In the genomic region with DNA sequence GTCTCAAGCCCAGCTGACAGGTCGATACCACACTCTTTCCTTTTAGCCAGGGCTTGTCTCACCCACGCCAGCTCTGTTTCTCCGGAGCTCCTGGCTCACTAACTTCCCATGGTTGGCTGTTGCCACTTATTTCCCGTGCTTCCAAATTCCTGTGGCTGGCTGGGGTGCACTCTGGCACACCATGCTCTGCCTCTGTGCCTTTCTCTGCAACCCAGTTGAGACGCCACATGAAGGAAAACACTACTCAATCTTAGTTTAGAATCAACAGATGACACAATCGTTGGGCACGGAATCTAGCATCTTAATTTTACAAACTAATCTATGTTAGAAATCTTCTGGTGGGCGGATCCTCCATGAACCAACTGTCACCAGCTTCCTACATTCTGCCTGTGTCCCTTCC, we compare ENCODE assay signal across 20 mouse cellular contexts.
DNase-seq lines count a peak whose midpoint lies in the region; ATAC-seq lines count a peak whose summit lies in the region.
"Had no signal": no experiment of that assay in that cellular context is flagged by ENCODE, and none has a peak within 500 bp of the region (broad histone marks: within the 10 kb centered on the region; RNA-seq: fewer than 3 reads in every experiment).

No protein-coding gene starts in this region.

- no peak for DNase-seq in frontal cortex, postnatal 10 days (ENCODE audit: low spot score in 2 of 2)
- DNase-seq in left cerebral cortex, adult 11 months (ENCODE audit: low spot score): peak; percentile 18
- DNase-seq in left cerebral cortex, postnatal 10 days (ENCODE audit: extremely low spot score in 1 of 2, low spot score in 2 of 2): no peak
- peak; percentile 9 to 12 for DNase-seq in layer of hippocampus, postnatal 36 days
- DNase-seq in telencephalon, adult 2 months (ENCODE audit: low read depth, low spot score): peak; percentile 22
- no peak for DNase-seq in lung, postnatal 4 days
- DNase-seq: adrenal gland, postnatal 25 days; cerebellum, adult 9-11 months; heart, postnatal 4 days; kidney, adult 18-20 months; kidney, postnatal 4 days; liver; lung, postnatal 36 days; midbrain, embryonic 14.5 days; retina, postnatal 1 day; spleen, adult 18-20 months; thymus, postnatal 36 days had no signal

- intact Hi-C loops in left cerebral cortex, postnatal 10 days (cut with DNase I): no loop called here

- peak; percentile 83 for ATAC-seq in frontal cortex, adult (ENCODE audit: low TSS enrichment)
- ATAC-seq: forebrain, embryonic 15.5 days; inflammation-experienced regulatory T-cells, adult 6 months had no signal

Comparison
In these comparisons a context has a peak if more than half of its experiments do, and no peak if none do; other contexts are left out.
1. DNase-seq: peak in left cerebral cortex, adult 11 months (single experiment), layer of hippocampus, postnatal 36 days (2 of 2) and telencephalon, adult 2 months (single experiment); none in frontal cortex, postnatal 10 days (0 of 2), left cerebral cortex, postnatal 10 days (0 of 2) and lung, postnatal 4 days (0 of 2).